Mouse (Mus musculus): ENCODE data around the gene Gjb6.
A peak's percentile ranks its signal among the peaks of the same experiment; 100 is the strongest.

Gene Gjb6

GRCm38 (mm10) chr14:57082863-57083262 is 50.5 kb downstream of the Gjb6 start:
- DNase-seq = no peak

- DNase-seq = peak in 1 of 2 experiments; percentile 18
Observed at GRCm38 (mm10) chr14:57075537-57075936, 57.9 kb downstream of the Gjb6 start.

All from kidney, postnatal 4 days (tissue).